Mouse (Mus musculus) CH12.LX (cell line): ENCODE measurements around the gene Suz12. TPM values are rescaled to one million over a fixed set of nuclear protein-coding genes. Genes with fewer than 3 reads are reported as not detected.

Experiments
- DNase-seq: peaks from one replicate; pipeline ENCODE4 v3.0.0-alpha.2; 2013; ENCODE audit errors: extremely low read depth
- H3K27ac ChIP-seq: 2 replicates; pipeline ENCODE4 v1.5.1; 2012; ENCODE audit warnings: low read depth, mild to moderate bottlenecking, control low read depth, moderate library complexity; ENCODE audit not compliant: insufficient read depth
- H3K27me3 ChIP-seq: replicated peaks from 2 replicates; pipeline ENCODE3; 2012; ENCODE audit warnings: inconsistent platforms
- H3K36me3 ChIP-seq, 2 experiments: replicated peaks in 1 of 2; 2 replicates each; pipeline versions ENCODE3 to v1.6.1; 2012; ENCODE audit warnings: inconsistent platforms in 1 of 2, low read length in 1 of 2, mild to moderate bottlenecking in 1 of 2, mixed read lengths in 1 of 2, moderate library complexity in 1 of 2; ENCODE audit not compliant: control insufficient read depth in 1 of 2, insufficient read depth in 1 of 2
- H3K4me1 ChIP-seq, 2 experiments: 2 replicates each; pipeline ENCODE4 v1.6.1; 2012; ENCODE audit warnings: inconsistent platforms in 1 of 2, moderate library complexity in 1 of 2; ENCODE audit not compliant: insufficient read depth in 2 of 2, control insufficient read depth in 1 of 2
- H3K4me2 ChIP-seq: 2 replicates; pipeline ENCODE4 v1.6.1; 2012; ENCODE audit warnings: low read depth, mild to moderate bottlenecking, control low read depth; ENCODE audit not compliant: poor library complexity, insufficient read depth, severe bottlenecking
- H3K4me3 ChIP-seq, 3 experiments: fragments of 150-350 bp in 1 of 3; sonication (generic) in 1 of 3; replicated peaks in 1 of 3; 2 replicates each; pipeline versions ENCODE3 to v1.5.1; 2011 to 2012; ENCODE audit warnings: low read depth in 2 of 3, low read length in 2 of 3, mild to moderate bottlenecking in 2 of 3, moderate library complexity in 2 of 3, control low read depth in 1 of 3, improper control_type of control experiment in 1 of 3, inconsistent platforms in 1 of 3, mixed read lengths in 1 of 3; ENCODE audit not compliant: poor library complexity in 1 of 3
- H3K79me2 ChIP-seq: replicated peaks from 2 replicates; pipeline ENCODE4 v1.6.1; 2012; ENCODE audit warnings: mild to moderate bottlenecking, moderate library complexity; ENCODE audit not compliant: control insufficient read depth, poor library complexity, insufficient read depth, severe bottlenecking; ENCODE audit errors: extremely low read depth
- H3K9ac ChIP-seq: 2 replicates; pipeline ENCODE4 v1.6.1; 2012; ENCODE audit warnings: low read depth, mild to moderate bottlenecking, control low read depth, moderate library complexity; ENCODE audit not compliant: insufficient read depth
- H3K9me3 ChIP-seq: replicated peaks from 2 replicates; pipeline ENCODE3; 2012; ENCODE audit warnings: low read length, inconsistent platforms, mixed read lengths
- BHLHE40 ChIP-seq: IDR thresholded peaks from 2 replicates; pipeline ENCODE4 v1.6.1; 2011; ENCODE audit warnings: mild to moderate bottlenecking, low read depth, low read length, improper control_type of control experiment
- CHD1 ChIP-seq: IDR thresholded peaks from 2 replicates; pipeline ENCODE4 v1.6.1; 2012; ENCODE audit warnings: low read depth, low read length, improper control_type of control experiment, inconsistent platforms
- E2F4 ChIP-seq: IDR thresholded peaks from 2 replicates; pipeline ENCODE4 v1.6.1; 2011; ENCODE audit warnings: low read depth, low read length, improper control_type of control experiment; ENCODE audit not compliant: insufficient replicate concordance
- EP300 ChIP-seq: IDR thresholded peaks from 2 replicates; pipeline ENCODE4 v1.6.1; 2011; ENCODE audit warnings: low read length, improper control_type of control experiment
- GABPA ChIP-seq: IDR thresholded peaks from 2 replicates; pipeline ENCODE4 v1.6.1; 2012; ENCODE audit warnings: low read depth, low read length, improper control_type of control experiment, inconsistent platforms; ENCODE audit not compliant: insufficient replicate concordance
- IRF4 ChIP-seq: IDR thresholded peaks from 2 replicates; pipeline ENCODE4 v1.6.1; 2014; ENCODE audit warnings: low read depth, mild to moderate bottlenecking, inconsistent platforms, low read length, improper control_type of control experiment
- MAFK ChIP-seq: IDR thresholded peaks from 2 replicates; pipeline ENCODE4 v1.6.1; 2011; ENCODE audit warnings: low read length, improper control_type of control experiment; ENCODE audit not compliant: insufficient replicate concordance
- MAX ChIP-seq: IDR thresholded peaks from 2 replicates; pipeline ENCODE4 v1.6.1; 2011; ENCODE audit warnings: low read length, improper control_type of control experiment
- MEF2A ChIP-seq: IDR thresholded peaks from 2 replicates; pipeline ENCODE4 v1.6.1; 2014; ENCODE audit warnings: low read depth, mild to moderate bottlenecking, inconsistent platforms, low read length, improper control_type of control experiment, borderline replicate concordance
- MXI1 ChIP-seq: IDR thresholded peaks from 2 replicates; pipeline ENCODE4 v1.6.1; 2011; ENCODE audit warnings: mild to moderate bottlenecking, low read depth, low read length, improper control_type of control experiment
- MYC ChIP-seq: IDR thresholded peaks from 2 replicates; pipeline ENCODE4 v1.6.1; 2011; ENCODE audit warnings: low read depth, mild to moderate bottlenecking, improper control_type of control experiment, low read length
- POLR2A ChIP-seq: IDR thresholded peaks from 2 replicates; pipeline ENCODE4 v1.6.1; 2011; ENCODE audit warnings: low read depth, mild to moderate bottlenecking, improper control_type of control experiment, low read length
- RAD21 ChIP-seq: IDR thresholded peaks from 2 replicates; pipeline ENCODE4 v1.6.1; 2011; ENCODE audit warnings: low read depth, mild to moderate bottlenecking, low read length, improper control_type of control experiment, moderate library complexity
- RCOR1 ChIP-seq: conservative IDR thresholded peaks from 2 replicates; pipeline ENCODE4 v1.6.1; 2012; ENCODE audit warnings: low read depth, mild to moderate bottlenecking, inconsistent platforms, low read length, improper control_type of control experiment
- SIN3A ChIP-seq: IDR thresholded peaks from 2 replicates; pipeline ENCODE4 v1.6.1; 2012; ENCODE audit warnings: low read length, improper control_type of control experiment, inconsistent platforms
- SMC3 ChIP-seq: IDR thresholded peaks from 2 replicates; pipeline ENCODE4 v1.6.1; 2011; ENCODE audit warnings: low read depth, low read length, improper control_type of control experiment
- TCF12 ChIP-seq: IDR thresholded peaks from 2 replicates; pipeline ENCODE4 v1.6.1; 2014; ENCODE audit warnings: low read depth, mild to moderate bottlenecking, inconsistent platforms, low read length, improper control_type of control experiment
- UBTF ChIP-seq: IDR thresholded peaks from 2 replicates; pipeline ENCODE4 v1.6.1; 2012; ENCODE audit warnings: low read depth, mild to moderate bottlenecking, inconsistent platforms, low read length, improper control_type of control experiment, moderate library complexity
- USF1 ChIP-seq: IDR thresholded peaks from 2 replicates; pipeline ENCODE4 v1.6.1; 2014; ENCODE audit warnings: low read depth, mild to moderate bottlenecking, inconsistent platforms, low read length, improper control_type of control experiment
- ZMIZ1 ChIP-seq: IDR thresholded peaks from 2 replicates; pipeline ENCODE4 v1.6.1; 2012; ENCODE audit warnings: low read depth, mild to moderate bottlenecking, inconsistent platforms, low read length, improper control_type of control experiment
- ZNF384 ChIP-seq: IDR thresholded peaks from 2 replicates; pipeline ENCODE4 v1.6.1; 2012; ENCODE audit warnings: low read depth, low read length, improper control_type of control experiment, inconsistent platforms
- dilution Hi-C: fragments of 300-500 bp; cut with MboI; formaldehyde crosslinking; loops from 2 replicates; pipeline ENCODE4 v1.14.3; 2020; ENCODE audit warnings: low sequenced_read_pairs; ENCODE audit not compliant: extremely low pct_unique_long_range_greater_than_20kb, extremely low pct_ligation_motif_present
- in situ Hi-C: fragments of 300-500 bp; cut with MboI; formaldehyde crosslinking; loops from 3 replicates; pipeline ENCODE4 v1.14.3; 2019; ENCODE audit warnings: low sequenced_read_pairs, low pct_ligation_motif_present, low pct_unique_long_range_greater_than_20kb, mixed read lengths
- polyA plus RNA-seq: library from polyadenylated mRNA; unstranded; fragments of >175 nt; gene quantifications from 2 replicates; pipeline ENCODE4 v1.2.1, GENCODE M21; 2012; ENCODE audit warnings: low read depth; ENCODE audit not compliant: insufficient read length
- total RNA-seq, 2 experiments: library from RNA; depleted of rRNA; stranded (reverse); fragments of 300-350 nt in 1 of 2; fragments of >200 nt in 1 of 2; gene quantifications; 2 replicates each; pipeline ENCODE4 v1.2.3; 2012 to 2014

Gene Suz12
- total and polyA plus RNA-seq, 3 experiments: 56.7 to 160 (median 124) TPM

DNA sequence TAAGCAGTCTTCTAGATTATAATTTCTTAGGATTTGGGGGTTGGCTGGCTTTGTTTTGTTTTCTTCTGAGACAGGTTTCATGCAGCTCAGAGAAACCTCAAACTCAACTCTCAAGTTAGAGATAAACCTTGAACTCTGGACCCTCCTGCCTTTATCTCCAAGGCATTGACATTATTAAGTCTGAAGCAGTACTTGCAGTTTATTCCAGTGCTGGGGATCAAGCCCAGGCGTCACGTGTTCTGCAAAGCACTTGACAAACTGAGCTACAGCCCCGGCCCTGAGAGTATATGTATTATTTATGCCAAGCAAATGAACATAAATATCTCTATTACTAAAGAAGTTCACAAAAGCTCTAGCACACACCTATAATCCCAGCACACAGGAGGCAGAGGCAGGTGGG lies 45.6 kb upstream of the Suz12 start:
- H3K4me1 ChIP-seq: no peaks in the 10 kb centered on the region
- no peak overlapping the region for H3K4me3 ChIP-seq
- in situ Hi-C loops (no loop called here), dilution Hi-C loops (no loop called here)
- no peaks in the 10 kb centered on the region for H3K9me3 ChIP-seq
- DNase-seq: no peak
- no peak overlapping the region for H3K4me2 ChIP-seq
- H3K27ac ChIP-seq: no peak overlapping the region
- no peak overlapping the region for H3K9ac ChIP-seq
- peaks cover 69 to 91% of the 10 kb centered on the region in 2 experiments for H3K36me3 ChIP-seq
- no peaks in the 10 kb centered on the region for H3K27me3 ChIP-seq
- TF ChIP-seq TCF12: no peak
- no peak for TF ChIP-seq E2F4
- no peak for TF ChIP-seq MAFK
- TF ChIP-seq ZNF384: no peak
- no peak for TF ChIP-seq BHLHE40
- TF ChIP-seq SMC3: no peak
- no peak for TF ChIP-seq MXI1
- no peak for TF ChIP-seq IRF4
- no peaks in the 10 kb centered on the region for H3K79me2 ChIP-seq

GRCm38 (mm10) chr11:79961346-79962124 lies 31.4 kb upstream of the Suz12 start:
- dilution Hi-C loops: no loop called here
- Histone ChIP-seq H3K27ac (peak overlapping the region; percentile 12; the same call in 1 of the 2 replicates), H3K9ac (peak overlapping the region; percentile 88), H3K4me3 (peak overlapping the region; percentile 81 to 97 (median 84)), H3K4me1 (peaks cover 0 to 29% of the 10 kb centered on the region in 2 experiments; a peak in 2 of 4 replicates), H3K9me3 (no peaks in the 10 kb centered on the region), H3K27me3 (peaks cover 2% of the 10 kb centered on the region), H3K4me2 (peak overlapping the region; percentile 97), H3K79me2 (peaks cover 27% of the 10 kb centered on the region), H3K36me3 (peaks cover 25 to 39% of the 10 kb centered on the region in 2 experiments)
- peak; percentile 17 for DNase-seq
- no peak for TF ChIP-seq MYC
- no peak for TF ChIP-seq CHD1
- no peak for TF ChIP-seq MXI1
- no peak for TF ChIP-seq IRF4
- TF ChIP-seq SMC3: no peak
- no peak for TF ChIP-seq EP300
- no peak for TF ChIP-seq SIN3A
- TF ChIP-seq POLR2A: no peak
- TF ChIP-seq USF1: no peak
- no peak for TF ChIP-seq UBTF
- TF ChIP-seq GABPA: no peak
- 0 out of 2 replicates have a peak, but pooled peaks have one; percentile 21 for TF ChIP-seq MEF2A
- TF ChIP-seq MAFK: no peak
- 0 out of 2 replicates have a peak, but pooled peaks have one; percentile 20 for TF ChIP-seq MAX
- no peak for TF ChIP-seq RAD21
- TF ChIP-seq RCOR1: no peak
- no peak for TF ChIP-seq ZMIZ1
- in situ Hi-C loops: no loop called here
